Mouse (Mus musculus): ENCODE results near the gene Dpt. TPM values are rescaled to one million over a fixed set of nuclear protein-coding genes. Genes with fewer than 3 reads are reported as not detected.

The Dpt gene
- total RNA-seq, 1 experiment from 2014 or later = not detected

Other genes with a start within 250 kb of the Dpt start
- gene Xcl1, start 138.9 kb downstream of the Dpt start, total RNA-seq (2017) = 80.5 to 188 TPM (median 81.5 TPM) in 3 replicates

Measured in monocyte, adult 5-6 weeks (primary cell).